Mouse (Mus musculus): ENCODE data around the gene Dnajc15. TPM values are rescaled to one million over a fixed set of nuclear protein-coding genes. Genes with fewer than 3 reads are reported as not detected.

Gene Dnajc15
- polyA plus RNA-seq, 1 experiment from 2014 or later: 103 TPM

DNA sequence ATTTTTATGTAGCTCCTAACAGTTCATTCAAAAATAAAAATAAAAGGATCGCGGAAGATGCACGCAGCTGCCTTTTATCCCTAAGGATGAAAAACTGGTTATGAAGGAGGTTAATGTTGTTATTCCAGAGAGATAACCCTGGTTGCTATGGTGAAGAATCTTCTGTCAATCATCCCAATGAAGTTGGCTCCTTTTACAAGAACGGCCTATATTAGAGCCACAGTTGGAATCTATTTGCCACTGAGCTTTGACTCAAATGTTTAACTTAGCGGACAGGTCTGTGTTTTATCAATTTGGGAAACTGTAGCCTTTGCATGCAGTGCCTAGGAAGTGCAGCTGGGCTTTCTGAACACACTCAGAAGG, 72.7 kb downstream of the Dnajc15 start:
- TF ChIP-seq CTCF (IDR thresholded peaks at IDR 0.05; ENCODE audit: low read depth): no peak
- Histone ChIP-seq H3K27ac (ENCODE audit: low read depth) (no peak overlapping the region), H3K4me3 (ENCODE audit: low read depth, low read length) (no peak overlapping the region), H3K9me3 (ENCODE audit: low read depth, low read length) (no peaks in the 10 kb centered on the region), H3K4me1 (ENCODE audit: insufficient read depth) (no peaks in the 10 kb centered on the region), H3K27me3 (ENCODE audit: insufficient read depth, low read length) (no peaks in the 10 kb centered on the region), H3K4me2 (no peak overlapping the region), H3K9ac (no peak overlapping the region), H3K36me3 (ENCODE audit: insufficient read depth) (no peaks in the 10 kb centered on the region)
- WGBS: 33% methylated on average over 5 of the region's 5 CpGs
- DNase-seq (no peak), ATAC-seq (ENCODE audit: insufficient read depth) (no peak)

GRCm38 (mm10) chr14:77801571-77802267, 73.2 kb downstream of the Dnajc15 start:
- Histone ChIP-seq H3K27ac (ENCODE audit: low read depth) (no peak overlapping the region), H3K9me3 (ENCODE audit: low read depth, low read length) (no peaks in the 10 kb centered on the region), H3K36me3 (ENCODE audit: insufficient read depth) (no peaks in the 10 kb centered on the region), H3K27me3 (ENCODE audit: insufficient read depth, low read length) (no peaks in the 10 kb centered on the region), H3K4me2 (no peak overlapping the region), H3K9ac (no peak overlapping the region), H3K4me1 (ENCODE audit: insufficient read depth) (no peaks in the 10 kb centered on the region), H3K4me3 (ENCODE audit: low read depth, low read length) (no peak overlapping the region)
- WGBS: 73% methylated on average over 17 of the region's 17 CpGs
- no peak for DNase-seq
- ATAC-seq (ENCODE audit: insufficient read depth): no peak
- no peak for TF ChIP-seq CTCF (IDR thresholded peaks at IDR 0.05; ENCODE audit: low read depth)

DNA sequence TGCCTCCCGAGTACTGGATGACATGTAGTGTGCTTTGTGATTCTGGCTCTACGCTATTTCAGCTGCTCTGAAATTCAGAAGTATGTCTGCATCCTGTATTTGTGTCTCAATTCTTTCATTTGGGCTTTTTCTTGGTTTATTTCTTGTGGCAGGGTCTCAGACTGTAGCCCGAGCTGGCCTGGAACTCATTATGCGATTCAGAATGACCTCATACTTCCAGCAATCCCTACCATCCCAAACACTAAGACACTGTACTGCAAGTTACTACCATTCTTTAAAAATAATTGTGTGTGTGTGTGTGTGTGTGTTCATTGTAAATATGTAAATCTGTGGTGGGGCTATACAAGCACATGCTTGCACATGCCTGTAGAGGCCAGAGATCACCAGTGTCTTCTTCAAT, 78.4 kb downstream of the Dnajc15 start:
- H3K9me3 ChIP-seq (ENCODE audit: low read depth, low read length): no peaks in the 10 kb centered on the region

DNA sequence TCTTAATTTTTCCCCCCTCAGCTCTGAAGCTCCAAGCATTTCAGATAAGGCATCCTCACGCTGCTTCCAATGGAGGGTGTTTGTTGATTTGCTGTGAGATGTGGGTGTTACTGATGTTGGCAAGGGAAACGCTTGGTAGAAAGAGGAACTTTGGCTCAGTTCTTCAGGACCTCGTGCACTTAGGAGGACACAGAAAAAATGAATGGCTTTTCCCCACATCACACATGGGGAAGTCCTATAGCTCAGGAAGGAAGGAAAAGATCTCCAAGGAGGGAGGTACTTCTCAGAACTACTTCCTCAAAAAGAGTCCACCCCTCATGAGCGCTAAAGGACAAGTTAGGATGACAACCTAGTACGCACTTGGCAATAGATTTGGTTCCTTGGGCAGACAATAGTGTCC, 79.7 kb downstream of the Dnajc15 start:
- Histone ChIP-seq H3K9ac (no peak overlapping the region), H3K36me3 (ENCODE audit: insufficient read depth) (no peaks in the 10 kb centered on the region), H3K27me3 (ENCODE audit: insufficient read depth, low read length) (no peaks in the 10 kb centered on the region), H3K27ac (ENCODE audit: low read depth) (no peak overlapping the region), H3K9me3 (ENCODE audit: low read depth, low read length) (no peaks in the 10 kb centered on the region), H3K4me1 (ENCODE audit: insufficient read depth) (no peaks in the 10 kb centered on the region), H3K4me2 (no peak overlapping the region), H3K4me3 (ENCODE audit: low read depth, low read length) (no peak overlapping the region)
- no peak for ATAC-seq (ENCODE audit: insufficient read depth)
- WGBS: 60% methylated on average over 5 of the region's 5 CpGs
- no peak for DNase-seq
- no peak for TF ChIP-seq CTCF (IDR thresholded peaks at IDR 0.05; ENCODE audit: low read depth)

More for the DNA sequence above, 78.4 kb downstream of the Dnajc15 start:
- H3K27me3 ChIP-seq (ENCODE audit: insufficient read depth, low read length): no peaks in the 10 kb centered on the region
- no peaks in the 10 kb centered on the region for H3K4me1 ChIP-seq (ENCODE audit: insufficient read depth)
- H3K36me3 ChIP-seq (ENCODE audit: insufficient read depth): no peaks in the 10 kb centered on the region
- no peak for DNase-seq
- TF ChIP-seq CTCF (IDR thresholded peaks at IDR 0.05; ENCODE audit: low read depth): no peak
- 72% methylated on average over 4 of the region's 4 CpGs for WGBS
- H3K9ac ChIP-seq: no peak overlapping the region
- H3K27ac ChIP-seq (ENCODE audit: low read depth): no peak overlapping the region
- H3K4me3 ChIP-seq (ENCODE audit: low read depth, low read length): no peak overlapping the region
- no peak for ATAC-seq (ENCODE audit: insufficient read depth)
- H3K4me2 ChIP-seq: no peak overlapping the region

DNA sequence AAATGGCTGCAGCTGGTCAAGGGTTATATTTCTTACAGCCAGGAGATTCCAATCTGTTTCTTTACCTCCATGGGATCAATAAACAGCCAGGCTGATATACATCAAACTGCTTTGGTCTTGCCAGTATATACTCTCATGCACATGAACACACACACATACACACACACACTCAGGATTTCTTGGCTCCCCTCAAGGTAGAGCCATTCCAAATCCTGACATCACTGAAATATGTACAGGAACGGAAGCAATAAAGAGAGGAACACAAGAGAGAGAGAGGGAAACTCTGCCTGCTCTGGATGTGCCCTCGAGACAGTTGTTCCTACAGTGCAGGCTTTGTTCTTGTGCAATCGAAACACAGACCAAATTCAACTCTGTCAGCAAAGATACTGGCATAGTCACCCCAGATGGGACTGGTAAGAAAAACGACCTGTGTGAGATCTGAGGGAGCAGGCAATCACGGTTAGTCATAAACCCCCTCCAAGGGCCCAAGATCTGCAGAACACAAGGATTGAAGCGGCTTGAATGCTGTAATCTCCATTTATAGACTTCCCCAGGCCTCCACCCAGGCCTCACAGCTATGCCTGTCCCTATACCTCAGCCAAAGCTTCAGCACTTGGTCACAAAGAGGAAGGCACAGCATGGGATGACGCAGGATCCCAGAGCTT, 80.5 kb downstream of the Dnajc15 start:
- Histone ChIP-seq H3K4me3 (ENCODE audit: low read depth, low read length) (no peak overlapping the region), H3K9ac (no peak overlapping the region), H3K27me3 (ENCODE audit: insufficient read depth, low read length) (no peaks in the 10 kb centered on the region), H3K9me3 (ENCODE audit: low read depth, low read length) (no peaks in the 10 kb centered on the region), H3K36me3 (ENCODE audit: insufficient read depth) (no peaks in the 10 kb centered on the region), H3K4me2 (no peak overlapping the region), H3K4me1 (ENCODE audit: insufficient read depth) (no peaks in the 10 kb centered on the region), H3K27ac (ENCODE audit: low read depth) (no peak overlapping the region)
- no peak for TF ChIP-seq CTCF (IDR thresholded peaks at IDR 0.05; ENCODE audit: low read depth)
- ATAC-seq (ENCODE audit: insufficient read depth) (no peak), DNase-seq (no peak)
- WGBS: 53% methylated on average over 7 of the region's 7 CpGs

- Histone ChIP-seq H3K27ac (ENCODE audit: low read depth) (no peak overlapping the region), H3K9me3 (ENCODE audit: low read depth, low read length) (no peaks in the 10 kb centered on the region), H3K4me2 (no peak overlapping the region), H3K27me3 (ENCODE audit: insufficient read depth, low read length) (no peaks in the 10 kb centered on the region), H3K36me3 (ENCODE audit: insufficient read depth) (no peaks in the 10 kb centered on the region), H3K4me3 (ENCODE audit: low read depth, low read length) (no peak overlapping the region), H3K9ac (no peak overlapping the region), H3K4me1 (ENCODE audit: insufficient read depth) (no peaks in the 10 kb centered on the region)
- no peak for ATAC-seq (ENCODE audit: insufficient read depth)
- WGBS: 94% methylated on average over 6 of the region's 6 CpGs
- DNase-seq: no peak
- TF ChIP-seq CTCF (IDR thresholded peaks at IDR 0.05; ENCODE audit: low read depth): no peak
Observed at GRCm38 (mm10) chr14:77792998-77793397, 81.9 kb downstream of the Dnajc15 start.

- Histone ChIP-seq H3K4me3 (ENCODE audit: low read depth, low read length) (no peak overlapping the region), H3K4me1 (ENCODE audit: insufficient read depth) (no peaks in the 10 kb centered on the region), H3K27ac (ENCODE audit: low read depth) (no peak overlapping the region), H3K36me3 (ENCODE audit: insufficient read depth) (no peaks in the 10 kb centered on the region), H3K4me2 (no peak overlapping the region), H3K9me3 (ENCODE audit: low read depth, low read length) (no peaks in the 10 kb centered on the region), H3K9ac (no peak overlapping the region), H3K27me3 (ENCODE audit: insufficient read depth, low read length) (no peaks in the 10 kb centered on the region)
- peak; percentile 42 for TF ChIP-seq CTCF (IDR thresholded peaks at IDR 0.05; ENCODE audit: low read depth)
- peak; percentile 28 for DNase-seq
- ATAC-seq (ENCODE audit: insufficient read depth): no peak
Observed at GRCm38 (mm10) chr14:77783217-77783616, 91.7 kb downstream of the Dnajc15 start.

Data from lung, embryonic 14.5 days (tissue).